Mouse (Mus musculus) brown adipose tissue, adult 24 weeks (tissue): Measurements from ENCODE around the gene Grk1. TPM values are rescaled to one million over a fixed set of nuclear protein-coding genes. Genes with fewer than 3 reads are reported as not detected.

Experiments
- H3K27ac ChIP-seq: fragments of 200-500 bp; replicated peaks from 2 replicates; pipeline ENCODE4 v1.5.1; 2012; ENCODE audit warnings: low read depth, mild to moderate bottlenecking, low read length
- H3K4me1 ChIP-seq: fragments of 200-500 bp; 2 replicates; pipeline ENCODE4 v1.6.1; 2012; ENCODE audit warnings: low read length, mixed read lengths; ENCODE audit not compliant: control insufficient read depth, insufficient read depth, insufficient read length
- H3K4me3 ChIP-seq: fragments of 200-500 bp; 2 replicates; pipeline ENCODE4 v1.5.1; 2012; ENCODE audit warnings: low read depth, mild to moderate bottlenecking, low read length, moderate library complexity; ENCODE audit not compliant: insufficient read depth
- polyA plus RNA-seq: library from polyadenylated mRNA; stranded (reverse); fragments of >200 nt; gene quantifications from 2 replicates; pipeline ENCODE4 v1.2.4, GENCODE M21; 2012; ENCODE audit not compliant: missing spikeins, insufficient read depth, insufficient read length

Grk1 gene
- polyA plus RNA-seq, 1 experiment, result not detected

GRCm38 (mm10) chr8:13411597-13411996, 6.7 kb downstream of the Grk1 start:
- no peak overlapping the region for H3K4me3 ChIP-seq
- H3K27ac ChIP-seq, result no peak overlapping the region
- no peaks in the 10 kb centered on the region for H3K4me1 ChIP-seq

- no peak overlapping the region for H3K4me3 ChIP-seq
Observed at GRCm38 (mm10) chr8:13412891-13413558, 8.1 kb downstream of the Grk1 start.

GRCm38 (mm10) chr8:13413823-13414390, 9.0 kb downstream of the Grk1 start:
- Histone ChIP-seq H3K4me1 (no peaks in the 10 kb centered on the region), H3K27ac (no peak overlapping the region), H3K4me3 (no peak overlapping the region)

More at GRCm38 (mm10) chr8:13412891-13413558, 8.1 kb downstream of the Grk1 start:
- Histone ChIP-seq H3K4me1 (no peaks in the 10 kb centered on the region), H3K27ac (no peak overlapping the region)

GRCm38 (mm10) chr8:13415879-13416278, 11.0 kb downstream of the Grk1 start:
- peaks cover 2% of the 10 kb centered on the region; the same call in 1 of the 2 replicates for H3K4me1 ChIP-seq
- no peak overlapping the region for H3K4me3 ChIP-seq
- H3K27ac ChIP-seq, result no peak overlapping the region

GRCm38 (mm10) chr8:13419111-13419639, 14.3 kb downstream of the Grk1 start:
- H3K4me3 ChIP-seq, result no peak overlapping the region
- H3K27ac ChIP-seq, result 0 out of 2 replicates have a peak overlapping the region, but pooled peaks have one; percentile 8
- peaks cover 2% of the 10 kb centered on the region; the same call in 1 of the 2 replicates for H3K4me1 ChIP-seq

- Histone ChIP-seq H3K4me3 (no peak overlapping the region), H3K4me1 (peaks cover 2% of the 10 kb centered on the region; the same call in 1 of the 2 replicates), H3K27ac (no peak overlapping the region)
Observed at GRCm38 (mm10) chr8:13420970-13421369, 16.1 kb downstream of the Grk1 start.

DNA sequence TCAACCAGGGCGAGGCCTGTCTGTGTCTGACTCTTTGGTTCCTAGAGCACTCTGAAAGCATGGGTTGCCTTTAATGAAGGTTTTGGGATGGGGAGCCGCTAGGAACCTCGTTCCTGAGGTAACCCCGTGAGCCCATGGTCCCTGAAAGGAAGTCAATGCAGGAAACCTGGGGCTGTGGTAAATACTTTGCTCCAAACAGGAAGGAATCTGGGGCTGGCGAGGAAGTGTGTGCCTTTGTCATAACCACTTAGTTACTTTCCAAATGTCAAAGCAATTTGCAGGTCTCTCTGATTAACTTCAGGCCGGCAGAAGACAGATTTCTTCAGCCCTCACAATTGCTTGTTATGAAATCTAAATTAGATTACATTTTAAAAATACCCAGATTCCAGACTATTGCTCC, 22.5 kb downstream of the Grk1 start:
- Histone ChIP-seq H3K4me3 (peak overlapping the region; percentile 53), H3K27ac (peak overlapping the region; percentile 88), H3K4me1 (peaks cover 19% of the 10 kb centered on the region)

DNA sequence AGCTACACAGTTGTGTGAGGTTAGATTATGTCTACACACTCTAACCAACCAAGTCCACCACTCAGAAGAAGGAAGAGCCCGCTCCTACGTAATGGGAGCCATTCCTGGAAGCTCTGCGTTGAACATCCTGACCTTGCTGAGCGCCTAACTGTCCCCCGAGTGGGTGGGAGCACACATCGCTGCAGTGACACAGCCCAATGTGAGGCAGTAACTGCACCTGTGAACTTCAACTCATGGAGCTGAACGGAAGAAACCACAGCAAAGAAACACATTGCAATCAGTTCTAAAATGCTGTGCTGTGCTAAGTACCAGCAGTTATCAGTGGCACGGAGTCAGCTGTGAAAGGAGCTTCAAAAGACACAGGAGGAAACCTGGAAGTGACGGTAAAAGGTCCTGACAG, 23.3 kb downstream of the Grk1 start:
- Histone ChIP-seq H3K4me1 (peaks cover 19% of the 10 kb centered on the region), H3K4me3 (peak overlapping the region; percentile 53), H3K27ac (peak overlapping the region; percentile 88)

GRCm38 (mm10) chr8:13430412-13430811, 25.5 kb downstream of the Grk1 start:
- H3K27ac ChIP-seq, result peak overlapping the region; percentile 95

DNA sequence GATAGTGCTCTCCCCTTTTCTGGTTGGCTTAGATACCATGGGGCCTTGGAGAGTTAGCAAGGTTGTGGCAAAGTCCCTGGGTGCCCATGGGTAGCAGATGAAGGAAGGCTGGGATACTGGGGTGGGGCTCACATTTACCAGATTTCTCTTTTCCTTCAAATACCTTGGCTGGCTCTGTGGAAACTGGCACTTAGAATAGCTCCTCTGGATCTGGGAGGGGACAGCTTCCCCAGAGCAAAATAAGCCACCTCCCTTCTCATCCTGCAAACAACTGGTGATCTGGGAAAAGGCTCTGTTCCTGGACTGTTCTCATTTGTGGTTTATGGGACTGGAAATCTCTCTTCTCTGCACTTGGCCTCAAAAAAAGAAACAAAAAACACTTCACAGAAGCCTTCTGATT, 26.0 kb downstream of the Grk1 start:
- Histone ChIP-seq H3K4me1 (peaks cover 27% of the 10 kb centered on the region), H3K4me3 (peak overlapping the region; percentile 52), H3K27ac (peak overlapping the region; percentile 95)

More at GRCm38 (mm10) chr8:13430412-13430811, 25.5 kb downstream of the Grk1 start:
- Histone ChIP-seq H3K4me1 (peaks cover 27% of the 10 kb centered on the region), H3K4me3 (peak overlapping the region; percentile 52)

DNA sequence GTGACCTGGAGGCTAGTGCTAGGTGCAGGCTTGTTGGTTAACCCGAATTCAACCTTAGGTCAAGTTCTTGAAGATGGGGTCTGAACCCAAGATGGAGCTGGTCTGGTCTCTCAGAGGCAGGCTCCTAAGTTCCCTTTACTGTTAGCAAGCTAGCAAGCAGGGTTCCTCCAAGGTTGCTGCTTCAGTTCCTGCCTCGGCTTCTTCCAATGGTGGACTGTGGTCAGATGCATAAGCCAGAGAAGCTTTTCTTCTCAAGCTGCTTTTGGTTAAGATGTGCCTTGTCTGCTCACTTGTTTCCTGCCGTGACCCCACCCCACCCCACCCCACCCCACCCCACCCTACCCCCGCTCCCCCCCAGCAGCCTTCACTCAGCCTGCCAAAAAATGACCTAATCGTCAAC, 28.2 kb downstream of the Grk1 start:
- peaks cover 16% of the 10 kb centered on the region for H3K4me1 ChIP-seq
- H3K27ac ChIP-seq, result peak overlapping the region; percentile 23; the same call in 1 of the 2 replicates
- H3K4me3 ChIP-seq, result no peak overlapping the region

- H3K4me3 ChIP-seq, result peak within 1 kb of the TSS; percentile 62
- H3K4me1 ChIP-seq, result peaks cover 16% of the 10 kb centered on the region
- peak within 1 kb of the TSS; percentile 85 for H3K27ac ChIP-seq
Observed at GRCm38 (mm10) chr8:13434889-13435288, 30.0 kb downstream of the Grk1 start, which contains the start of gene Tmem255b. Gene Tmem255b (plus strand): TSS chr8:13435189.

- Histone ChIP-seq H3K4me1 (peaks cover 16% of the 10 kb centered on the region), H3K27ac (peak overlapping the region; percentile 85), H3K4me3 (peak overlapping the region; percentile 62)
Observed at GRCm38 (mm10) chr8:13436052-13436451, 31.2 kb downstream of the Grk1 start.

DNA sequence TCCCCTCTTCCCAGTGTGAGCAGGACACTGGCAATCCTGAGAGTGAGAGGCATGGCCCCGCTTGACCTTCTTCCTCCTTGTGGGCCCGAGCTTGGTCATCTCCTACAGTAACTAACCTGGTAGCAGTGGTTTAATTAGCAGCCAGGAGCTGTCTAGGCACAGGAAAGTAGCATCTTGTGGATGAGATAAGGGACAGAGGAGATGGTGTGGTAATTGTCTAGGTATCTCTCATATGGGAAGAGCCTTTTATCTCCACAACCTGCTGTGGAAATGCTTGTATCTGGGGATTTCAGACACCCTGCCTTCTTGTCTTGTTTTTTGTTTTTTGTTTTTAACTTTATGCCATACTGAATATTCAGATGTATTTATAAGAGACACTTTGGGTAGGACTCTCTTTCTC, 32.6 kb downstream of the Grk1 start:
- Histone ChIP-seq H3K4me1 (peaks cover 16% of the 10 kb centered on the region), H3K27ac (no peak overlapping the region), H3K4me3 (no peak overlapping the region)

DNA sequence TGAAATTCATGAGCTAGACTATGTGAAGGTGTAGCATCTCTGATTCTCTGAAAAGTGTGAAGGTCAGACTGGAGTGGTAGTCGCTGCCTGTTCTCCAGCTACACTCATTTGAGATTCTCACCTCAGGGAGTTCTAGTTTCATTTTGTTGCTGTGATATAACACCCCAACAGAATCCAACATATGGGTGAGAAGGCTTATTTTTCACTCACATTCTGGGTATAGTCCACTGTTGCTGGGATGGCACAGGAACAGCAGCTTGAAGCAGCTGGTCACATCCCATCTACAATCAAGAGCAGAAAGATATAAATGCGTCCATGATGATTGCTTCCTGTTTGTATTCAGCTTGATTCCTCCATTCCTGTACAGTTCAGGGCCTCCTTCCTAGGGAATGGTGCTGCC, 37.3 kb downstream of the Grk1 start:
- Histone ChIP-seq H3K4me3 (no peak overlapping the region), H3K4me1 (peaks cover 8% of the 10 kb centered on the region), H3K27ac (no peak overlapping the region)
